ENCODE assay signal across 19 mouse cellular contexts in genomic region chr3:127793022-127793421, GRCm38 (mm10). TPM values are rescaled to one million over a fixed set of nuclear protein-coding genes. Genes with fewer than 3 reads are reported as not detected.
A peak's percentile ranks its signal among the peaks of the same experiment; 100 is the strongest.
DNase-seq lines count a peak whose midpoint lies in the region; ATAC-seq and TF ChIP-seq lines count a peak whose summit lies in the region.
"Had no signal": no experiment of that assay in that cellular context is flagged by ENCODE, and none has a peak within 500 bp of the region (broad histone marks: within the 10 kb centered on the region; RNA-seq: fewer than 3 reads in every experiment).

No protein-coding gene starts in this region.

- peak overlapping the region; percentile 91; the same call in 1 of the 2 replicates for H3K4me2 ChIP-seq in liver, embryonic 16.5 days (ENCODE audit: low read depth, low read length)
- H3K4me2 ChIP-seq: heart, embryonic 12.5 days; limb, embryonic 15.5 days had no signal

- no peaks in the 10 kb centered on the region; the same call in 1 of the 2 replicates for H3K9me3 ChIP-seq in liver, embryonic 16.5 days (replicated peaks; ENCODE audit: control insufficient read depth, low read length)
- H3K9me3 ChIP-seq: heart, embryonic 12.5 days; limb, embryonic 15.5 days had no signal

- TF ChIP-seq CTCF in spleen, adult 2 months (IDR thresholded peaks at IDR 0.05; ENCODE audit: extremely low read depth, insufficient read depth, insufficient read length, insufficient replicate concordance) = no peak
- TF ChIP-seq CTCF in thymus, adult 2 months (IDR thresholded peaks at IDR 0.05; ENCODE audit: borderline replicate concordance, control insufficient read depth, extremely low read depth, insufficient read depth, low read length, poor library complexity) = no peak

- ATAC-seq in liver, embryonic 16.5 days (ENCODE audit: low read depth) = no peak

- H3K4me1 ChIP-seq in spleen, adult 2 months (ENCODE audit: control insufficient read depth, insufficient read depth, insufficient read length) = no peaks in the 10 kb centered on the region; the same call in 1 of the 2 replicates
- peaks cover 17% of the 10 kb centered on the region for H3K4me1 ChIP-seq in liver, embryonic 16.5 days (ENCODE audit: control insufficient read depth, low read depth, low read length)
- peaks cover 17% of the 10 kb centered on the region for H3K4me1 ChIP-seq in thymus, adult 2 months (replicated peaks; ENCODE audit: control insufficient read depth, insufficient read depth, low read length)

- WGBS in spleen, adult 2 months = 53% methylated on average over 7 of the region's 7 CpGs
- WGBS in liver, embryonic 16.5 days (ENCODE audit: insufficient replicate concordance) = 75% methylated on average over 7 of the region's 7 CpGs
- WGBS in thymus, adult 2 months = 68% methylated on average over 7 of the region's 7 CpGs

- peak; percentile 86 for DNase-seq in heart, adult 11 months
- DNase-seq in heart, adult 9 months (ENCODE audit: low spot score in 2 of 2) = no peak
- no peak for DNase-seq in spleen, adult 2 months (ENCODE audit: low read depth in 1 of 2, low spot score in 2 of 2)
- DNase-seq in spleen, postnatal 4 days (ENCODE audit: low spot score in 2 of 2) = no peak
- no peak for DNase-seq in gastrocnemius, adult 18-20 months (ENCODE audit: low spot score)
- DNase-seq in lung, adult 18-20 months = no peak
- no peak for DNase-seq in thymus, adult 2 months
- DNase-seq: adrenal gland, adult 8-10 months; cerebellum, adult 9-11 months; gastrocnemius, postnatal 25 days; heart, postnatal 36 days; lung, postnatal 36 days; midbrain, embryonic 14.5 days; right cerebral cortex, adult 18-20 months; thymus, postnatal 4 days had no signal

- TF ChIP-seq POLR2A in spleen, adult 2 months (IDR thresholded peaks at IDR 0.05; ENCODE audit: low read depth, low read length) = no peak
- TF ChIP-seq POLR2A in thymus, adult 2 months (IDR thresholded peaks at IDR 0.05; ENCODE audit: control insufficient read depth, extremely low read depth, insufficient read depth, low read length, poor library complexity) = no peak

- peaks cover 7% of the 10 kb centered on the region for H3K36me3 ChIP-seq in spleen, adult 2 months (ENCODE audit: control insufficient read depth, insufficient read depth, low read length)
- peaks cover 18% of the 10 kb centered on the region for H3K36me3 ChIP-seq in liver, embryonic 16.5 days (ENCODE audit: control insufficient read depth, insufficient read depth)
- H3K36me3 ChIP-seq in thymus, adult 2 months (ENCODE audit: control insufficient read depth, insufficient read depth, low read length) = no peaks in the 10 kb centered on the region
- H3K36me3 ChIP-seq: heart, embryonic 12.5 days; limb, embryonic 15.5 days had no signal

- peak overlapping the region; percentile 33; the same call in 1 of the 2 replicates for H3K4me3 ChIP-seq in spleen, adult 2 months (ENCODE audit: extremely low read depth, insufficient read depth, insufficient read length)
- H3K4me3 ChIP-seq in liver, embryonic 16.5 days (ENCODE audit: low read depth, low read length) = no peak overlapping the region; the same call in 1 of the 2 replicates
- H3K4me3 ChIP-seq in thymus, adult 2 months (ENCODE audit: control insufficient read depth, insufficient read depth, low read length) = no peak overlapping the region
- H3K4me3 ChIP-seq: heart, embryonic 12.5 days; layer of hippocampus, adult 2 months; limb, embryonic 15.5 days had no signal

- no peaks in the 10 kb centered on the region for H3K27me3 ChIP-seq in spleen, adult 2 months (ENCODE audit: control insufficient read depth, insufficient read depth, low read length)
- H3K27me3 ChIP-seq in liver, embryonic 16.5 days (ENCODE audit: control insufficient read depth, insufficient read depth, low read depth, low read length) = no peaks in the 10 kb centered on the region
- no peaks in the 10 kb centered on the region; the same call in 1 of the 2 replicates for H3K27me3 ChIP-seq in thymus, adult 2 months (ENCODE audit: control insufficient read depth, insufficient read depth, low read length)

- no peak overlapping the region for H3K9ac ChIP-seq in liver, embryonic 16.5 days (ENCODE audit: low read depth, low read length)
- H3K9ac ChIP-seq: heart, embryonic 12.5 days; limb, embryonic 15.5 days had no signal

- peak overlapping the region; percentile 77 for H3K27ac ChIP-seq in spleen, adult 2 months (ENCODE audit: insufficient read depth, low read length)
- H3K27ac ChIP-seq in liver, embryonic 16.5 days (ENCODE audit: low read length) = peak overlapping the region; percentile 92; the same call in 1 of the 2 replicates
- H3K27ac ChIP-seq in thymus, adult 2 months (ENCODE audit: control insufficient read depth, insufficient read depth, low read length) = no peak overlapping the region
- H3K27ac ChIP-seq: layer of hippocampus, adult 2 months; limb, embryonic 15.5 days had no signal

RNA-seq across cellular contexts. Expression of gene Tifa, which starts 3.4 kb away (rescaled TPM):
- 9.3 and 14.3 TPM in 2 replicates for polyA plus RNA-seq in spleen, adult 2 months (2012; rRNA removed)
- polyA plus RNA-seq in liver, embryonic 16.5 days (2015; fragmentation: Nextera tagmentation; extraction: Ambion mirVana) = 14.6 and 16.5 TPM in 2 replicates
- 1 to 10 TPM; 1.1 to 2.9 TPM for total RNA-seq in gastrocnemius, adult 18-20 months (2021)
- polyA plus RNA-seq in thymus, adult 2 months (2012; rRNA removed) = 2.5 and 3.1 TPM in 2 replicates

RNA-seq across cellular contexts. Expression of gene Alpk1, which starts 12.7 kb away (rescaled TPM):
- polyA plus RNA-seq in spleen, adult 2 months (2012; rRNA removed) = 1.5 and 1.6 TPM in 2 replicates
- 0.56 and 0.63 TPM in 2 replicates for polyA plus RNA-seq in liver, embryonic 16.5 days (2015; fragmentation: Nextera tagmentation; extraction: Ambion mirVana)
- total RNA-seq in gastrocnemius, adult 18-20 months (2021) = 1 to 10 TPM; 1.9 to 2.1 TPM
- polyA plus RNA-seq in thymus, adult 2 months (2012; rRNA removed) = 1.7 and 1.8 TPM in 2 replicates

RNA-seq across cellular contexts. Expression of gene Ap1ar, which starts 44.3 kb away (rescaled TPM):
- 14.8 and 15.6 TPM in 2 replicates for polyA plus RNA-seq in spleen, adult 2 months (2012; rRNA removed)
- polyA plus RNA-seq in liver, embryonic 16.5 days (2015; fragmentation: Nextera tagmentation; extraction: Ambion mirVana) = 13.1 and 15.4 TPM in 2 replicates
- 10 to 100 TPM; 28.7 to 30.0 TPM for total RNA-seq in gastrocnemius, adult 18-20 months (2021)
- 25.2 and 30.5 TPM in 2 replicates for polyA plus RNA-seq in thymus, adult 2 months (2012; rRNA removed)
